Mouse (Mus musculus) C2C12 (cell line): ENCODE results near the gene Slc17a7. TPM values are rescaled to one million over a fixed set of nuclear protein-coding genes. Genes with fewer than 3 reads are reported as not detected.
A peak's percentile ranks its signal among the peaks of the same experiment; 100 is the strongest.

Experiments used
- H3K27me3 ChIP-seq: one replicate; pipeline ENCODE4 v1.6.1; 2011; ENCODE audit not compliant: control insufficient read depth, insufficient read depth, insufficient read length
- H3K36me3 ChIP-seq: one replicate; pipeline ENCODE4 v1.6.1; 2011; ENCODE audit not compliant: control insufficient read depth, insufficient read depth
- H3K4me3 ChIP-seq: one replicate; pipeline ENCODE4 v1.5.1; 2011; ENCODE audit warnings: mild to moderate bottlenecking, control low read depth; ENCODE audit not compliant: poor library complexity, insufficient read depth, severe bottlenecking
- H3K79me2 ChIP-seq: one replicate; pipeline ENCODE4 v1.6.1; 2011; ENCODE audit not compliant: control insufficient read depth, insufficient read depth
- H3K79me3 ChIP-seq: one replicate; pipeline ENCODE4 v1.6.1; 2011; ENCODE audit warnings: low read depth, control low read depth
- H3ac ChIP-seq: one replicate; pipeline ENCODE3; 2011; ENCODE audit warnings: low read depth; ENCODE audit not compliant: control insufficient read depth, insufficient read length
- CEBPB ChIP-seq: IDR thresholded peaks from one replicate; pipeline ENCODE4 v1.6.1; 2011; ENCODE audit warnings: low read depth, mild to moderate bottlenecking, control low read depth, moderate library complexity
- CTCF ChIP-seq: IDR thresholded peaks from one replicate; pipeline ENCODE4 v1.5.1; 2011; ENCODE audit not compliant: control insufficient read depth, insufficient read depth, insufficient read length
- FOSL1 ChIP-seq: IDR thresholded peaks from one replicate; pipeline ENCODE4 v1.8.0; 2011; ENCODE audit warnings: mild to moderate bottlenecking, low read length; ENCODE audit not compliant: poor library complexity, insufficient read depth, severe bottlenecking
- MAX ChIP-seq: IDR thresholded peaks from one replicate; pipeline ENCODE4 v1.6.1; 2011; ENCODE audit warnings: mild to moderate bottlenecking, control low read depth
- MYOD1 ChIP-seq: IDR thresholded peaks from one replicate; pipeline ENCODE4 v1.6.1; 2011; ENCODE audit warnings: low read depth; ENCODE audit not compliant: control insufficient read depth, insufficient read length
- MYOG ChIP-seq: IDR thresholded peaks from one replicate; pipeline ENCODE4 v1.6.1; 2011; ENCODE audit not compliant: control insufficient read depth, insufficient read length; ENCODE audit errors: extremely low read depth
- USF1 ChIP-seq: IDR thresholded peaks from one replicate; pipeline ENCODE4 v1.6.1; 2011; ENCODE audit warnings: low read depth, mild to moderate bottlenecking, control low read depth, moderate library complexity
- long read RNA-seq, 2 experiments: library from polyadenylated mRNA; unstranded; transcript quantifications; one replicate each; pipeline ENCODE4 v2.0.0; 2019 to 2020
- polyA plus RNA-seq: library from polyadenylated mRNA; unstranded; fragments of >200 nt; fragmentation: generic; extraction: Trizol; gene quantifications from one replicate; pipeline ENCODE4 v1.2.1, GENCODE M21; 2012; ENCODE audit warnings: missing spikeins

Slc17a7 gene
- 0.14 TPM for polyA plus RNA-seq
- long read RNA-seq, experiment 1: 0 reads
- long read RNA-seq, experiment 2: 0 reads

GRCm38 (mm10) chr7:45163735-45164490 is at the start of gene Slc17a7:
TSS of gene Slc17a7 (plus strand) at chr7:45163949.
- Histone ChIP-seq H3K27me3 (peaks cover 45% of the 10 kb centered on the region), H3K36me3 (no peaks in the 10 kb centered on the region), H3K4me3 (no peak within 1 kb of the TSS), H3K79me2 (no peaks in the 10 kb centered on the region), H3K79me3 (no peaks in the 10 kb centered on the region), H3ac (peak within 1 kb of the TSS; percentile 33)
- no peak for TF ChIP-seq MYOG
- no peak for TF ChIP-seq MAX
- no peak for TF ChIP-seq FOSL1
- TF ChIP-seq MYOD1: no peak
- TF ChIP-seq CTCF: no peak
- no peak for TF ChIP-seq USF1

DNA sequence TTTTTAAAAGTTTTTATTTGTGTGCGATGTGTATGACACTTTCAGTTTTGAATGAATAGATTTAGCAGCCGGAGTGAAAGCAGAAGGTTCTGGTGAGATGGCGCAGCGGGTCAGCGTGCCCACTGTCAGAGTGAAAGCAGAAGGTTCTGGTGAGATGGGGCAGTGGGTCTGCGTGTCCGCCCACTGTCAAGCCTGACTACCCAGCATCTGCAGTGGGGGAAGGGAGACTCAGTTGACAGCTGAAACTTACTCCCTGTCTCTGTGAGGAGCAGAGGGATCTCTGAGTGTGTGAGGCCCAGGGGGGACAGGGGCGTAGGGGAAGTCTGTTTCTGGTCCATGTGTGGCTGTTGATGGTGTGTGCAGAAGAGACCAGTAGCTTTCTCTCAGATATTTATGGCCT is 46.2 kb upstream of the Slc17a7 start:
- TF ChIP-seq CEBPB (no peak), FOSL1 (no peak), USF1 (no peak), MAX (no peak), MYOD1 (no peak), CTCF (no peak), MYOG (no peak)
- peaks cover 20% of the 10 kb centered on the region for H3K79me2 ChIP-seq
- H3K79me3 ChIP-seq: peaks cover 9% of the 10 kb centered on the region
- no peak overlapping the region for H3ac ChIP-seq
- H3K36me3 ChIP-seq: peaks cover 39% of the 10 kb centered on the region
- no peaks in the 10 kb centered on the region for H3K27me3 ChIP-seq
- no peak overlapping the region for H3K4me3 ChIP-seq

GRCm38 (mm10) chr7:45118336-45118735 is 45.4 kb upstream of the Slc17a7 start:
- TF ChIP-seq USF1: no peak
- no peak for TF ChIP-seq MAX
- no peak for TF ChIP-seq CTCF
- TF ChIP-seq CEBPB: no peak
- TF ChIP-seq MYOG: no peak
- no peak for TF ChIP-seq FOSL1
- TF ChIP-seq MYOD1: no peak
- peaks cover 27% of the 10 kb centered on the region for H3K79me2 ChIP-seq
- H3K36me3 ChIP-seq: peaks cover 47% of the 10 kb centered on the region
- H3K27me3 ChIP-seq: no peaks in the 10 kb centered on the region
- H3K79me3 ChIP-seq: peaks cover 17% of the 10 kb centered on the region
- H3ac ChIP-seq: no peak overlapping the region
- no peak overlapping the region for H3K4me3 ChIP-seq

DNA sequence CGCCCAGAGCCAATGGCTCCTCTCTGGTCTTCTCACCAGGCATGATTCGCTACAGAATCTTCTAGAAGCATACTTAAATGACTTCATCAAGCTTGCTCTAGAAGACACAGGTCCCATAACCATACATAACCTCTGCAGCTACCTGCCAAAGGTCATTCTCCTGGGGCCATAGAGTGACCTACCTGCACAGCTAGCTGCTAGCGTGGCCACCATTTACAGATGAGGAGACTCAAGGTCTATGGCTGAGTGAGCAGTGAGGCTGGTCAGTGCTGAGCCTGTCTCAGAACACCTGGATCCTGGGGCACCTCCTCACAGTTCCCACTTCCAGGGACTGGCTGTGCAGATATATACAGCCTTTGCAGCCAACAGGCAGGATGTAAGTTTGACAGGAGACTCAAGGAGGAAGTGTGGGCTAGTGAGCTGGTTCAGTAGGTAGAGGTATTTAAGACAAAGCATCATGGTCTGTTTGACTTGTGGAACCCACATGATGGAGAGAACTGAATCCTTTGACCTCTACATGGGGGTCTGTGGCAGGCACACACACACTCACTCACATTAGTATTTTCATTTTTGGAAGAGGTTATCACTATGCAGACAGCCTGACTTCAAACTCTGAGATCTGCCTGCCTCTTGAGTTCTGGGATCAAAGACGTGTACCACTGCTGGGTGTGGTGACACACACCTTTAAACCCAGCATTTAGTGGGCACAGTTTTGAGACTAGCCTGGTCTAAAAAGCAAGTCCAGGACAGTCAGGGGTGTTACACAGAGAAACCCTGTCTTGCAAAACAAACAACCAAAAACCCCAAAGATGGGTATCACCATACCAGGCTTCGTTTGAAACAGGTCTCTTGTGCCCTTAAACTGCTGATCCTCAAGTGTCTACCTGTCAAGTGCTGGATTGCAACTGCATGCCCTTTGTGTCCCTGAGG is 43.7 kb upstream of the Slc17a7 start:
- Histone ChIP-seq H3K36me3 (peaks cover 56% of the 10 kb centered on the region), H3K27me3 (no peaks in the 10 kb centered on the region), H3K79me2 (peaks cover 36% of the 10 kb centered on the region), H3K4me3 (no peak overlapping the region), H3ac (no peak overlapping the region), H3K79me3 (peaks cover 24% of the 10 kb centered on the region)
- TF ChIP-seq MYOD1 (no peak), USF1 (no peak), CTCF (no peak), MYOG (no peak), CEBPB (no peak), FOSL1 (no peak), MAX (no peak)

- TF ChIP-seq USF1 (no peak), MAX (no peak), CTCF (no peak), MYOD1 (no peak), MYOG (no peak), CEBPB (no peak), FOSL1 (no peak)
- peaks cover 34% of the 10 kb centered on the region for H3K79me3 ChIP-seq
- H3K27me3 ChIP-seq: no peaks in the 10 kb centered on the region
- H3ac ChIP-seq: peak overlapping the region; percentile 19
- peaks cover 70% of the 10 kb centered on the region for H3K36me3 ChIP-seq
- H3K79me2 ChIP-seq: peaks cover 50% of the 10 kb centered on the region
- H3K4me3 ChIP-seq: no peak overlapping the region
These were observed 42.3 kb upstream of the Slc17a7 start for GRCm38 (mm10) chr7:45121404-45121803.
